Mouse (Mus musculus): ENCODE results near the gene Spout1. TPM values are rescaled to one million over a fixed set of nuclear protein-coding genes. Genes with fewer than 3 reads are reported as not detected.
A peak's percentile ranks its signal among the peaks of the same experiment; 100 is the strongest.

Gene Spout1
- polyA plus RNA-seq (2016; fragmentation: Nextera tagmentation; extraction: Ambion mirVana): 59.4 and 61.0 TPM in 2 replicates

DNA sequence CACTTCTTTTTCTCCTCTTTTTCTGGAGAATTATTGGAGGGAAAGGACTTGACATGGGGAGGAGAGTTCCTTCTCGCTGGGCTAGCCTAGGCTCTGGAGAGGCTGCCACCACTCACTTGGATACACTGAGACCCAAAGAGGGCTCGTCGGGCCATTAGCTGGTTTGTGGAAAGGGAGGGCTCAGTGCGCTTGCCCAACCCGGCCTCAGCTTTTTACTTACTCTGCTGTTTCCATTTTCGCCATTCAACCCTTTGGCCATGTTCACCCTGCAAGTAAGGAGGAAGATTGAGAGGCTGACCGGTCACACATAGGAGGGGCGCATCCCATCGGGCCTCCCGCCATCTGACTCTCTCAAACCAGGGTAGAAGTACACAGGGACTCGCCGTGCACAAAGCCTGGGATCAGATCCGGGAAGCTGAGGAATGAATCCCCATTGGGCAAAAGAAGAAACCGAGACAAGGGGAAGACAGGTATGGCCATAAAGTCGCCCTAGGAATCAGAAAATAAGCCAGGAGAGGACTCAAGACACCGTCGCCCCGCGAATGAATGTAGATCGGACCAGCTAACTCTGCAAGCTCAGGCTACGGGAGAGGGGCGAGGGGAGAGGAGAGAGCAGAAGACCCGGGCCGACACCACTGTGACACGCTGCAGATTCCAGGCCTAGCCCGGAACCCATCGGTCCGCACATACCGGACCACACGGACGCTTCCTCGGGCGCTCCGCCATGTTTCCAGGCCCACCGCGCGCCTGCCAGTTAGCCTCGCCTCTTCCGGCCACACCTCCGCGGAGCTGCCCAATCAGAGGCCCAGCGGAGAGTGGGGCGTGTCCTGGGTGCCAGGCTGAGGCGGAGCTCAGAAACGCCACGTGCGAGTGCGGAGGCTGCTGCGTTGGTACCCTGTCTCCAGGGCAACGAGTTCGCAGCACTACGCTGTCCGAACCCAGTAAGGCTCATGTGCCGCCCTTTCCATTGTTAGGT lies at the start of gene Spout1:
Spout1 (minus strand) TSS at position 760 of the 976 bp plus-strand sequence.
- Histone ChIP-seq H3K27ac (no peak within 1 kb of the TSS), H3K36me3 (peaks cover 36% of the 10 kb centered on the region), H3K9me3 (no peaks in the 10 kb centered on the region), H3K27me3 (replicated peaks) (peaks cover 1% of the 10 kb centered on the region; the same call in 1 of the 2 replicates), H3K4me3 (peak within 1 kb of the TSS; percentile 68), H3K9ac (peak within 1 kb of the TSS; percentile 70), H3K4me2 (replicated peaks) (peak within 1 kb of the TSS; percentile 88), H3K4me1 (peaks cover 11% of the 10 kb centered on the region)
- ATAC-seq (ENCODE audit: low FRiP score, low read depth): peak; percentile 99
- WGBS: 3% methylated on average over 54 of the region's 54 CpGs

- Histone ChIP-seq H3K27ac (no peak overlapping the region), H3K4me3 (no peak overlapping the region), H3K9me3 (no peaks in the 10 kb centered on the region), H3K27me3 (replicated peaks) (no peaks in the 10 kb centered on the region), H3K9ac (no peak overlapping the region), H3K4me1 (no peaks in the 10 kb centered on the region), H3K4me2 (replicated peaks) (no peak overlapping the region), H3K36me3 (no peaks in the 10 kb centered on the region)
- no peak for ATAC-seq (ENCODE audit: low FRiP score, low read depth)
- WGBS: 96% methylated on average over 5 of the region's 5 CpGs
Measured at GRCm38 (mm10) chr2:30216293-30216692, 38.0 kb upstream of the Spout1 start.

GRCm38 (mm10) chr2:30215493-30215892 lies 37.2 kb upstream of the Spout1 start:
- ATAC-seq (ENCODE audit: low FRiP score, low read depth): no peak

DNA sequence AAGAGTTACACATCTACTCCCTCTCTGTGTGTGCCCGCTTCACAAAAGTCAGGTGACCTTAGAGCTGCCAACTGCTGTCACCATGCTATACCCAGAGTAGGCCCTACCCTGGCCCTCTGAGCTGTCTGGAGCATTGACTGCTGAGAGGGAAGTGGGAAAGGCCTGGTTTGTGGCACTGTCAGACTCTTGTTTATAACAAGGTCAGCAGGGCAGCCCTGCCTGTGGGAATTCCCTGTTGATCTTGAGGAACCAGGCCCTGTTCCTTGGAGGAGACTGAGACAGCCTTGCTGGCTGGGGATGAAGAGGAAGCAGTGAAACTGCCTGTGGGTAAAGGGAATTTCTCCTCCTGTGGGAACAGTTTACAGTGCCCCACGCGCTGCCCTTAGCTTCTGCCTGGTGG lies 36.5 kb upstream of the Spout1 start:
- H3K27ac ChIP-seq: no peak overlapping the region
- H3K4me3 ChIP-seq: no peak overlapping the region
- H3K9me3 ChIP-seq: no peaks in the 10 kb centered on the region
- no peak overlapping the region for H3K9ac ChIP-seq
- no peak overlapping the region for H3K4me2 ChIP-seq (replicated peaks)
- no peaks in the 10 kb centered on the region for H3K27me3 ChIP-seq (replicated peaks)
- no peak for ATAC-seq (ENCODE audit: low FRiP score, low read depth)
- WGBS: 90% methylated on average over 3 of the region's 3 CpGs
- no peaks in the 10 kb centered on the region for H3K36me3 ChIP-seq
- H3K4me1 ChIP-seq: no peaks in the 10 kb centered on the region

More at GRCm38 (mm10) chr2:30215493-30215892, 37.2 kb upstream of the Spout1 start:
- Histone ChIP-seq H3K9ac (no peak overlapping the region), H3K27me3 (replicated peaks) (no peaks in the 10 kb centered on the region), H3K36me3 (no peaks in the 10 kb centered on the region), H3K27ac (no peak overlapping the region), H3K4me2 (replicated peaks) (no peak overlapping the region), H3K4me1 (no peaks in the 10 kb centered on the region), H3K9me3 (no peaks in the 10 kb centered on the region), H3K4me3 (no peak overlapping the region)
- 83% methylated on average over 6 of the region's 6 CpGs for WGBS

DNA sequence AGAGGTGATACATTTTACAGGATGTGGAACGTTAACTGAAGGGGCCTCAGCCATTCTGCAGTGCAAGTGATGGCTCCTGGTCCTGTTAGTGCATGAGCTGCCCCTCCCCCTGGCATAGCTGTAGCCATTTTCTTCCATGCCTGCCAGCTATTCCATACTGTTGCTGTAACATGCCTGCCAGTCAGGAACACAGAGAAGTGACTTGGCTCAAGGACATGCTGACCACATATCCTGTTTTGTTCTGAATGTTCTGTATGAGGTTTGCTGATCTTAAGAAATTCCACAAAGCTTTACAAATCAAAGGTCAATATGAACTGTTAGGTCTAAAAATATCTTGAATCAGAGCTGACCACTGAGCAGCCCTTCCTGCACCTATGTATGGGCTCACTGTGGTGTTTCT lies 34.7 kb upstream of the Spout1 start:
- Histone ChIP-seq H3K9ac (no peak overlapping the region), H3K4me1 (no peaks in the 10 kb centered on the region), H3K27me3 (replicated peaks) (no peaks in the 10 kb centered on the region), H3K4me2 (replicated peaks) (no peak overlapping the region), H3K4me3 (no peak overlapping the region), H3K27ac (no peak overlapping the region), H3K9me3 (no peaks in the 10 kb centered on the region), H3K36me3 (no peaks in the 10 kb centered on the region)
- ATAC-seq (ENCODE audit: low FRiP score, low read depth): no peak
- WGBS: 90% methylated on average over 1 of the region's 1 CpGs

- H3K4me3 ChIP-seq: no peak overlapping the region
- no peaks in the 10 kb centered on the region for H3K36me3 ChIP-seq
- WGBS: 69% methylated on average over 4 of the region's 4 CpGs
- no peaks in the 10 kb centered on the region for H3K9me3 ChIP-seq
- H3K4me2 ChIP-seq (replicated peaks): no peak overlapping the region
- no peak overlapping the region for H3K9ac ChIP-seq
- no peaks in the 10 kb centered on the region for H3K27me3 ChIP-seq (replicated peaks)
- ATAC-seq (ENCODE audit: low FRiP score, low read depth): no peak
- H3K27ac ChIP-seq: no peak overlapping the region
- no peaks in the 10 kb centered on the region for H3K4me1 ChIP-seq
Measured at GRCm38 (mm10) chr2:30212169-30212545, 33.9 kb upstream of the Spout1 start.

GRCm38 (mm10) chr2:30211408-30212168 lies 33.3 kb upstream of the Spout1 start:
- Histone ChIP-seq H3K36me3 (no peaks in the 10 kb centered on the region), H3K4me2 (replicated peaks) (no peak overlapping the region), H3K27me3 (replicated peaks) (no peaks in the 10 kb centered on the region), H3K9me3 (no peaks in the 10 kb centered on the region), H3K9ac (no peak overlapping the region), H3K4me3 (no peak overlapping the region), H3K4me1 (peaks cover 3% of the 10 kb centered on the region), H3K27ac (no peak overlapping the region)
- ATAC-seq (ENCODE audit: low FRiP score, low read depth): no peak
- WGBS: 64% methylated on average over 6 of the region's 6 CpGs

DNA sequence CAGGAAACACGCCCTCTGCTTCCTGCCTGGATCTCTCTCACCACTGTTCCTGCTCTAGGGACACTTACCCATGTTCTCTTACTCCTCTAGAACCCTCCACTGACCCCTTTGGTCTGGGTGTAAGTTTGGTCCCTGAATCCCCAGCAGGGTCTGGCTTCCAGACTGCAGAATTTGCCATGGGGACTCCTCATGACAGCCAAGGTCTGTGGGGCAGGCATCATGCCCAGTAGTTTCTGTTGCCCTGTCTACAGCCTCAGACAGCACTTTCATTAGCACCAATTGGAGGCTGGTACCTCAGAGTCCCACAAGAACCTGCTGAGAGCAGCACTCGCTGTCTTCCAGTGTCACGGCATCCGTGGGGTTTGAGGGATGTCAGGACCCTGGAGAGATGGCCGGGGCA lies 29.6 kb upstream of the Spout1 start:
- 80% methylated on average over 5 of the region's 5 CpGs for WGBS
- H3K4me1 ChIP-seq: peaks cover 16% of the 10 kb centered on the region
- H3K27ac ChIP-seq: no peak overlapping the region
- no peaks in the 10 kb centered on the region for H3K27me3 ChIP-seq (replicated peaks)
- no peak overlapping the region for H3K4me3 ChIP-seq
- H3K9ac ChIP-seq: no peak overlapping the region
- no peaks in the 10 kb centered on the region for H3K9me3 ChIP-seq
- no peaks in the 10 kb centered on the region for H3K36me3 ChIP-seq
- no peak for ATAC-seq (ENCODE audit: low FRiP score, low read depth)
- no peak overlapping the region for H3K4me2 ChIP-seq (replicated peaks)

DNA sequence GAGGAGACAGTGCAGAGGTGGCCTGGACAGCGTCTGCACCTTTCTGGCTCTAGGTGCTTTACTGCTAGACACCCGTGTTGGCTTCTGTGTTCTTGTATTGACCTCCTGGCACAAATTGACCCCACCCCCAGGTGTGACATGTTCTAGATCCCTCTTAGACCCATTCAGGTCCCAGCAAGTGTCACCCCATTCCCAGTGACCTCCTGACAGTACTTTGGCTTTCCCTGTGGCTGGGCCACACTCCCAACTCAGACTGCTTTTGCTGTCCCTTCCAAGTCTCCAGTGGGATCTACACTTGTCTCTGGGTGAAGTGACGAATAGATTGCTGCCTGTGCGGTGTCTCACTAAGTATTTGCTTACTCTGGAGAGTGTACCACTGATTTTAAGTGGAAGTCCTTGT lies 29.1 kb upstream of the Spout1 start:
- ATAC-seq (ENCODE audit: low FRiP score, low read depth): no peak
- H3K4me1 ChIP-seq: peaks cover 16% of the 10 kb centered on the region
- H3K27ac ChIP-seq: no peak overlapping the region
- H3K36me3 ChIP-seq: no peaks in the 10 kb centered on the region
- H3K4me2 ChIP-seq (replicated peaks): no peak overlapping the region
- H3K9ac ChIP-seq: no peak overlapping the region
- no peaks in the 10 kb centered on the region for H3K27me3 ChIP-seq (replicated peaks)
- H3K4me3 ChIP-seq: no peak overlapping the region
- no peaks in the 10 kb centered on the region for H3K9me3 ChIP-seq
- 78% methylated on average over 4 of the region's 4 CpGs for WGBS

- under 1% methylated on average over 44 of the region's 44 CpGs for WGBS
- H3K27ac ChIP-seq: peak within 1 kb of the TSS; percentile 26; the same call in 1 of the 2 replicates
- no peaks in the 10 kb centered on the region for H3K27me3 ChIP-seq (replicated peaks)
Measured at GRCm38 (mm10) chr2:30205629-30206357, 27.5 kb upstream of the Spout1 start, which contains the start of gene Kyat1. TSS of gene Kyat1 (minus strand) at chr2:30205847.

DNA sequence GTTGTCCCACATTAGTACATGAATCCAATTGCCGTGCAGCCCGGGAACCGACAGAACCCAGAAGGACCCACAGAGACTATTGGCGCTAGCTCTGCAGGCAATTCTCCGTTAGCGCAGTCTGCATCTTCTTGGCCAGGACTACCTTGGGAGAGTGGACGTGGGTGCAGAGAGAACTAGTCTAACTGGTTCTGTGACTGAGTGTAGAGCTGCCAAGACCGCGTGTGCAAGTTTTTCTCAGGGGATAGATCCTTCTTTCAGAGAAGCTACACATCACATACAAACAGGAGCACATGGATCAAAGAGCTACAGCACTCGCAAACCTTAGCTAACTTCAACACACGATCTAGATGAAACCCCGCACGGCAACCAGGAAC lies 27.0 kb upstream of the Spout1 start:
- peak overlapping the region; percentile 88 for H3K4me2 ChIP-seq (replicated peaks)
- peak; percentile 65 for ATAC-seq (ENCODE audit: low FRiP score, low read depth)
- peak overlapping the region; percentile 26; the same call in 1 of the 2 replicates for H3K27ac ChIP-seq
- 2% methylated on average over 13 of the region's 13 CpGs for WGBS
- no peaks in the 10 kb centered on the region for H3K36me3 ChIP-seq
- peak overlapping the region; percentile 54 for H3K4me3 ChIP-seq
- no peaks in the 10 kb centered on the region for H3K27me3 ChIP-seq (replicated peaks)
- H3K9me3 ChIP-seq: no peaks in the 10 kb centered on the region
- peak overlapping the region; percentile 60 for H3K9ac ChIP-seq
- H3K4me1 ChIP-seq: peaks cover 16% of the 10 kb centered on the region

More at GRCm38 (mm10) chr2:30205629-30206357, 27.5 kb upstream of the Spout1 start, which contains the start of gene Kyat1:
- peak within 1 kb of the TSS; percentile 88 for H3K4me2 ChIP-seq (replicated peaks)
- no peaks in the 10 kb centered on the region for H3K36me3 ChIP-seq
- H3K9ac ChIP-seq: peak within 1 kb of the TSS; percentile 60
- peaks cover 16% of the 10 kb centered on the region for H3K4me1 ChIP-seq
- no peaks in the 10 kb centered on the region for H3K9me3 ChIP-seq
- ATAC-seq (ENCODE audit: low FRiP score, low read depth): peak; percentile 94
- peak within 1 kb of the TSS; percentile 54 for H3K4me3 ChIP-seq

Measured in neural tube, embryonic 12.5 days (tissue).